Mouse (Mus musculus): ENCODE measurements around the gene Lhfpl2.

DNA sequence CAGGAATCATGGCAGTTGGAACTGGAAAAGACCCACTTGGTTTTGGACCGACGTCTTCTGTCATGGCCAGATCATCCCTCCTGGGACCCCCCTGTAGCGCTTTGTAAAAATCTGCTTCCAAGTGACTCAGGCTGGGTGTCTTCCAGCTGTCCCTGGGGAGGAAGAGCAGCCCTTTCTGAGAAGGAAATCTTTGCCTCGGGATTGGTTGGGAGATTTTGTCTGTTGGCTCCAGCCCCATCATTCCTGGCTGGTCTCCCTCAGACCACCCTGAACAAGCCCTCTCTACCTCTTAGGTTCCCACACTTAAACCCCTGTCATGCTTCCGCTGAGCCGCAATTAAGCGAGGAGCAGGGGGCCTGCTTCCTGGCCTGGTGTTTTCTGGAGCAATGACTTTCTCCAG lies 77.6 kb downstream of the Lhfpl2 start:
- TF ChIP-seq CTCF (IDR thresholded peaks at IDR 0.05; ENCODE audit: borderline replicate concordance, insufficient read depth, low read depth, low read length) (no peak), POLR2A (IDR thresholded peaks at IDR 0.05; ENCODE audit: borderline replicate concordance, insufficient read depth, low read length) (no peak)
